Mouse (Mus musculus) cortical plate, adult 2 months (tissue): ENCODE data around the gene Arhgap5.

Experiments
- CTCF ChIP-seq: fragments of 200-500 bp; IDR thresholded peaks from 2 replicates; pipeline ENCODE4 v1.5.1; 2011; ENCODE audit warnings: mild to moderate bottlenecking, control low read depth, low read length; ENCODE audit not compliant: insufficient read depth; ENCODE audit errors: extremely low read depth
- POLR2A ChIP-seq: fragments of 200-500 bp; IDR thresholded peaks from 2 replicates; pipeline ENCODE4 v1.6.1; 2011; ENCODE audit warnings: mild to moderate bottlenecking, low read length, control low read depth; ENCODE audit not compliant: insufficient read depth; ENCODE audit errors: extremely low read depth

DNA sequence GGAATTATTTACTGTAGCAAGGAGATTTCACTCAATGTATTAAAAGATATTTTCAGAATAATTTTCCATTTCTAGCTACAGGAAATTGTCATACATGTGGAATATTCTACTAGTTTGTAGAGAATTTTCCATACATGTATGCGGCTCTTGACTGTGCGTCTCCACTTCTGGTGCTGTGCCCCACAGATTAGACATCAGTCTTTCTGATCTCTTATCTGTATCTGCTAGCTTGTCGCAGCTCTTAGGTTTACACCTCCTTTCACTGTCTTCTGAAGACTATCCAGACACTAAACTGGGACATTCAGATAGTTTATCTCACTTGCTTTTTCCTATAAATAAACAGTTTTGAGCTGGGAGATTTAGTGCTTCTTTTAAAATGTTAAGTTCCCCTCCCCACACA lies 40.8 kb downstream of the Arhgap5 start:
- TF ChIP-seq CTCF = no peak
- TF ChIP-seq POLR2A = no peak
